Mouse (Mus musculus) lung, embryonic 14.5 days (tissue): Measurements from ENCODE around the gene Nhsl2. TPM values are rescaled to one million over a fixed set of nuclear protein-coding genes. Genes with fewer than 3 reads are reported as not detected.
A peak's percentile ranks its signal among the peaks of the same experiment; 100 is the strongest.

Experiments used
- ATAC-seq: fragments of 200-750 bp; cut with Nextera tagmentation; 2 replicates; pipeline ENCODE4 v1.8.0; 2017; ENCODE audit warnings: mild to moderate bottlenecking, moderate TSS enrichment, moderate library complexity; ENCODE audit not compliant: insufficient read depth
- DNase-seq: peaks from one replicate; pipeline ENCODE4 v3.0.0-alpha.2; 2015
- H3K27ac ChIP-seq: fragments of 300-500 bp; sonication (generic); 2 replicates; pipeline ENCODE4 v1.5.1; 2014; ENCODE audit warnings: low read depth, mild to moderate bottlenecking, moderate library complexity
- H3K27me3 ChIP-seq: fragments of 300-500 bp; sonication (generic); 2 replicates; pipeline ENCODE4 v1.6.1; 2014; ENCODE audit warnings: low read length, control low read depth; ENCODE audit not compliant: insufficient read depth
- H3K36me3 ChIP-seq: fragments of 300-500 bp; sonication (generic); 2 replicates; pipeline ENCODE4 v1.6.1; 2014; ENCODE audit warnings: control low read depth; ENCODE audit not compliant: insufficient read depth
- H3K4me1 ChIP-seq: fragments of 300-500 bp; sonication (generic); 2 replicates; pipeline ENCODE4 v1.6.1; 2014; ENCODE audit warnings: antibody characterized with exemption, control low read depth; ENCODE audit not compliant: insufficient read depth
- H3K4me2 ChIP-seq: fragments of 300-500 bp; sonication (generic); 2 replicates; pipeline ENCODE4 v1.6.1; 2014; ENCODE audit warnings: mild to moderate bottlenecking
- H3K4me3 ChIP-seq: fragments of 300-500 bp; sonication (generic); 2 replicates; pipeline ENCODE4 v1.5.1; 2014; ENCODE audit warnings: low read depth, low read length
- H3K9ac ChIP-seq: fragments of 300-500 bp; sonication (generic); 2 replicates; pipeline ENCODE4 v1.6.1; 2014
- H3K9me3 ChIP-seq: fragments of 300-500 bp; sonication (generic); 2 replicates; pipeline ENCODE4 v1.6.1; 2016; ENCODE audit warnings: low read depth, low read length, control low read depth
- CTCF ChIP-seq: IDR thresholded peaks from 2 replicates; pipeline ENCODE4 v1.5.1; 2016; ENCODE audit warnings: antibody characterized with exemption, low read depth
- WGBS: fragments of 180-500 bp; shearing (Covaris S2); extraction: QIAGEN DNeasy Blood & Tissue Kit; methylation state at CpG from one replicate; pipeline ENCODE4 v1.1.7; 2014; 5-methylcytosine and 5-hydroxymethylcytosine counted together
- polyA plus RNA-seq: library from polyadenylated mRNA; unstranded; fragments of >200 nt; fragmentation: Nextera tagmentation; extraction: Ambion mirVana; gene quantifications from 2 replicates; pipeline ENCODE4 v1.2.1, GENCODE M21; 2014

Gene Nhsl2
- polyA plus RNA-seq, 1 experiment from 2014 or later: 8.4 TPM

DNA sequence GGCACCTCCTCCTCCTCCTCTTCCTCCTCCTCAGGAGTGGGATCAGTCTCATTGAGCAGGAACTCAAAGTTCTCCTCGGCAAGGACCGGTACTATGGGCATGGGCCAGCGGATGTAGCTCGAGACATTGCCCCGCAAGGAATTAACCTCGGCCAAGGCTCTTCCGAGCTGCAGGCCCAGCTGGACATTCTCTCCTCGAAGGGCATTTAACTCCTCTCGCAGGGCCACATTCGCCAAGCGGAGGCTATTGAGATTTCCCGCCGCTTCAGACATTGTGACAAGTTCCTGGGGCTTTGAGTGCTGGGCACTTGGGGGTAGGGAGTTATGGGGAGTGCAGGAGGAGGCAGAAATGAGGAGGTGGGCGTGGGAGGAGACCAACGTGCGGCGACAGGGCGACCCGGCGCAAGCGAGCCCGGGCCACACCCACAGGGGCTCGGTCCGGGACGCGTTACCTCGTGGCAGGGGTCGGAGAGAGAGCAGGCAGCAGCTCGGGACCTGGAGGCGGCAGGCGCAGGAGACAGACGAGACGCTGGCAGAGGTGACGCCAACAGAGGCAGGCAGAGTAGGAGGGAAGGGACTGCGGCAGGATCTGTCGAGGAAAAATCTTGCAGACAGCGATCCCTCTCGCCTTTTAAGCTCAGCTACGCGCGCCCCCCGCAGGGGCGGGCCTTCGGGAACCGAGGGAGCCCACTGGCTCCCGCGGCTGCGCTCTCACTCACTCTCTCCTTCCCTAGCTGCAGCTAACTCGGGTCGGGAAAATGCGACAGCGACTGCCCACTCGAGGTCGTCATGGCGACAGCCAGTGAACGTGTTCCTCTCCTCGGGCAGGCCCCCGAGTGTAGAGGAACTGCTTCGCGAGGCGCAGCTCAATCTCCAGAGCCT lies 221.6 kb downstream of the Nhsl2 start, which contains the start of gene Rtl5:
Gene Rtl5, minus strand, starts transcription at position 714 of the 881 bp plus-strand sequence.
- Histone ChIP-seq H3K36me3 (no peaks in the 10 kb centered on the region), H3K4me1 (no peaks in the 10 kb centered on the region), H3K4me3 (peak within 1 kb of the TSS; percentile 48), H3K9me3 (no peaks in the 10 kb centered on the region), H3K9ac (peak within 1 kb of the TSS; percentile 55), H3K4me2 (peak within 1 kb of the TSS; percentile 69), H3K27me3 (no peaks in the 10 kb centered on the region), H3K27ac (peak within 1 kb of the TSS; percentile 70)
- ATAC-seq (peak; percentile 95), DNase-seq (peak; percentile 92)
- WGBS: 14% methylated on average over 55 of the region's 61 CpGs
- no peak for TF ChIP-seq CTCF

- H3K9ac ChIP-seq: peak overlapping the region; percentile 23; the same call in 1 of the 2 replicates
- no peaks in the 10 kb centered on the region for H3K4me1 ChIP-seq
- peak overlapping the region; percentile 48 for H3K4me3 ChIP-seq
- ATAC-seq (peak; percentile 16; the same call in 1 of the 2 replicates), DNase-seq (no peak)
- 13% methylated on average over 2 of the region's 2 CpGs for WGBS
- no peak for TF ChIP-seq CTCF
- peak overlapping the region; percentile 69 for H3K4me2 ChIP-seq
- no peak overlapping the region for H3K27ac ChIP-seq
- H3K27me3 ChIP-seq: no peaks in the 10 kb centered on the region
- no peaks in the 10 kb centered on the region for H3K9me3 ChIP-seq
- no peaks in the 10 kb centered on the region for H3K36me3 ChIP-seq
These were observed 222.3 kb downstream of the Nhsl2 start for GRCm38 (mm10) chrX:102071517-102071916.

- ATAC-seq (no peak), DNase-seq (no peak)
- no peaks in the 10 kb centered on the region for H3K27me3 ChIP-seq
- H3K36me3 ChIP-seq: no peaks in the 10 kb centered on the region
- no peak overlapping the region for H3K27ac ChIP-seq
- no peak overlapping the region for H3K4me3 ChIP-seq
- no peaks in the 10 kb centered on the region for H3K4me1 ChIP-seq
- no peak overlapping the region for H3K9ac ChIP-seq
- H3K9me3 ChIP-seq: no peaks in the 10 kb centered on the region
- TF ChIP-seq CTCF: no peak
- 80% methylated on average over 14 of the region's 14 CpGs for WGBS
- H3K4me2 ChIP-seq: no peak overlapping the region
These were observed 224.6 kb downstream of the Nhsl2 start for GRCm38 (mm10) chrX:102073605-102074325.

DNA sequence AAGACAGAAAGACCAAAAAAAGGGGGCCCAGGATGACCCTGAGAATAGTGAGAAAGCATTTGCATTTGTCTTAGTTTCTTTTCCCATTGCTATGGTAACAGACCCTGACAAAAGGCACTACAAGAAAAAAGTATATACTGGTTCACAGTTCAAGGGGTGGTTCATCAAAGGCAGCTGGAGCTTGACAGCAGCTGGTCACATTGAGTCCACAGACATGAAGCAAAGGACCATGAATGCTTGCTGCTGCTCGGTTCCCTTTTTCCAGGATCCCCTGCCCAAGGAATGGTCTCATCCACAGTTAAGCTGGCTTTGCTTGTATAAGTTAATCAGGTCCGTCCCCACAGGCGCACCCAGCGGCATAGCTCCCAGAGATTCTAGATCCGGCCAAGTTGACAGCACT lies 225.2 kb downstream of the Nhsl2 start:
- Histone ChIP-seq H3K4me3 (no peak overlapping the region), H3K9ac (no peak overlapping the region), H3K4me2 (no peak overlapping the region), H3K4me1 (no peaks in the 10 kb centered on the region), H3K27ac (no peak overlapping the region), H3K9me3 (no peaks in the 10 kb centered on the region), H3K36me3 (no peaks in the 10 kb centered on the region), H3K27me3 (no peaks in the 10 kb centered on the region)
- no peak for TF ChIP-seq CTCF
- ATAC-seq (no peak), DNase-seq (no peak)
- 77% methylated on average over 5 of the region's 5 CpGs for WGBS

DNA sequence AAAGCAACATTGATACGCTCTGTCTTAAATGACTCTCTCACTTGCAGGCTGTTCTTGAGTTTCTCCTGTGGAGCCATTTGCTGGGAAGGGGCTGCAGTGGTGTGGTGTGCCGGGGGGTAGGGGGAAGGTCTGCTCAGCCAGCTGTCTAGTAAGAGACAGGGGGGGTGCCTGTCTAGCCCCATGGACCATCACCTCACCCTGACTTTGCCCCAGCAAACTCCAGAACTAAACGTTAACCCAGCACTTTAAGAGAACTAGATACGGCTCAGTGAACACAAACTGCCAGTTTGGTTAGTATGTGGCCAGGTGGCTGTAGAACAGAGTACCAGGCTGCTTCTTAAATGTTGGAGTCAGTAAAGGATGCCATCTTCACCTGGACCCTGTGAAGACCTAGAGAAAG lies 226.0 kb downstream of the Nhsl2 start:
- H3K36me3 ChIP-seq: no peaks in the 10 kb centered on the region
- no peaks in the 10 kb centered on the region for H3K9me3 ChIP-seq
- DNase-seq (no peak), ATAC-seq (no peak)
- 84% methylated on average over 4 of the region's 4 CpGs for WGBS
- H3K9ac ChIP-seq: no peak overlapping the region
- no peak overlapping the region for H3K4me3 ChIP-seq
- no peak overlapping the region for H3K4me2 ChIP-seq
- H3K27me3 ChIP-seq: no peaks in the 10 kb centered on the region
- no peak for TF ChIP-seq CTCF
- no peak overlapping the region for H3K27ac ChIP-seq
- H3K4me1 ChIP-seq: no peaks in the 10 kb centered on the region

- DNase-seq (no peak), ATAC-seq (no peak)
- Histone ChIP-seq H3K36me3 (no peaks in the 10 kb centered on the region), H3K27me3 (no peaks in the 10 kb centered on the region), H3K4me1 (no peaks in the 10 kb centered on the region), H3K9ac (no peak overlapping the region), H3K4me2 (no peak overlapping the region), H3K4me3 (no peak overlapping the region), H3K27ac (no peak overlapping the region), H3K9me3 (no peaks in the 10 kb centered on the region)
- TF ChIP-seq CTCF: no peak
- 80% methylated on average over 7 of the region's 7 CpGs for WGBS
These were observed 227.9 kb downstream of the Nhsl2 start for GRCm38 (mm10) chrX:102076886-102077765.
